8 mouse cellular contexts compared by ENCODE assay signal in the genomic region with DNA sequence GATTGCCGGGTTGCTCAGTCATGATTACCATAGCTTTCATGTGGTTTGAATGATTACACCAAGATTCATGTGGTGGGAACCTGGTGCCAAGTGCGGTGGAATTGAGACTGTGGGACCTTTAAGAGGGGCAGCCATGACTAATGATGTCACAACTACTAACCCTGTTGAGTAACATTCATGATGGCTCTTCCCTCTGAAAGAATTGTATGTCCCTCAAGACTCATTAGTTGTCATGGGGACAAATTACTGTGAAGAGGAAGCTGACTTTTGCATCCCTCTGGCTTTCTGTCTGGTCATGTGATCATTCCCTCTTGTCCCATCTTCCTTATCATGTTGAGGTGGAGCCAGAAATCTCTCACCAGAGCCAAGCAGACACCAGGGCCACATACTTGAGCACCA.
DNase-seq lines count a peak whose midpoint lies in the region; ATAC-seq lines count a peak whose summit lies in the region.

No protein-coding gene starts in this region.

- no peaks in the 10 kb centered on the region; the same call in 1 of the 2 replicates for H3K4me1 ChIP-seq in liver, embryonic 16.5 days (ENCODE audit: control insufficient read depth, low read depth, low read length)

- 49% methylated on average over 2 of the region's 2 CpGs for WGBS in liver, embryonic 16.5 days (ENCODE audit: insufficient replicate concordance)

- no peak overlapping the region for H3K4me3 ChIP-seq in liver, embryonic 16.5 days (ENCODE audit: low read depth, low read length)

- no peak overlapping the region for H3K9ac ChIP-seq in liver, embryonic 16.5 days (ENCODE audit: low read depth, low read length)

- no peaks in the 10 kb centered on the region for H3K36me3 ChIP-seq in liver, embryonic 16.5 days (ENCODE audit: control insufficient read depth, insufficient read depth)

- no peak for ATAC-seq in liver, embryonic 16.5 days (ENCODE audit: low read depth)
- ATAC-seq in megakaryocyte progenitor cell, adult 5-6 weeks (replicated peaks; ENCODE audit: poor library complexity): peak; percentile 74

- no peaks in the 10 kb centered on the region for H3K27me3 ChIP-seq in liver, embryonic 16.5 days (ENCODE audit: control insufficient read depth, insufficient read depth, low read depth, low read length)

- DNase-seq in liver (no peak), MN1 (ENCODE audit: low spot score) (peak; percentile 63)
- peak; percentile 71 for DNase-seq in embryo, embryonic 10.5 days (ENCODE audit: low spot score)
- DNase-seq in ovary, postnatal 36 days (ENCODE audit: low spot score): no peak
- no peak for DNase-seq in cerebellum, adult 11 months
- DNase-seq in thymus, postnatal 10 days (ENCODE audit: low spot score in 2 of 2): no peak

- no peak overlapping the region for H3K4me2 ChIP-seq in liver, embryonic 16.5 days (ENCODE audit: low read depth, low read length)

- H3K27ac ChIP-seq in liver, embryonic 16.5 days (ENCODE audit: low read length): peak overlapping the region; percentile 68; the same call in 1 of the 2 replicates

- H3K9me3 ChIP-seq in liver, embryonic 16.5 days (replicated peaks; ENCODE audit: control insufficient read depth, low read length): no peaks in the 10 kb centered on the region

Comparison
In these comparisons a context has a peak if more than half of its experiments do, and no peak if none do; other contexts are left out.
1. DNase-seq: peak in MN1 (single experiment) and embryo, embryonic 10.5 days (single experiment); none in liver (single experiment), ovary, postnatal 36 days (single experiment), cerebellum, adult 11 months (single experiment) and thymus, postnatal 10 days (0 of 2).